Mouse (Mus musculus) frontal cortex, adult 2 months (tissue): ENCODE results near the gene Tln1. TPM values are rescaled to one million over a fixed set of nuclear protein-coding genes. Genes with fewer than 3 reads are reported as not detected.

Source experiments
- DNase-seq, 2 experiments: peaks; one replicate each; pipeline ENCODE4 v3.0.0; 2022; ENCODE audit warnings: low spot score in 1 of 2; ENCODE audit errors: extremely low spot score in 1 of 2
- polyA plus RNA-seq: library from polyadenylated mRNA; depleted of rRNA; stranded (reverse); fragments of >200 nt; gene quantifications from 2 replicates; pipeline ENCODE4 v1.2.3, GENCODE M21; 2012

Tln1 gene
- polyA plus RNA-seq, 1 experiment = 42.4 TPM

- DNase-seq = no peak
These were observed 16.8 kb upstream of the Tln1 start for GRCm38 (mm10) chr4:43579256-43579655.

GRCm38 (mm10) chr4:43578376-43579204, 16.1 kb upstream of the Tln1 start, which contains the start of the genes Rgp1 and Gba2:
TSS of gene Rgp1 (plus strand) at chr4:43578715.
TSS of gene Gba2 (minus strand) at chr4:43578873.
- peak; percentile 60 to 85 for DNase-seq

DNA sequence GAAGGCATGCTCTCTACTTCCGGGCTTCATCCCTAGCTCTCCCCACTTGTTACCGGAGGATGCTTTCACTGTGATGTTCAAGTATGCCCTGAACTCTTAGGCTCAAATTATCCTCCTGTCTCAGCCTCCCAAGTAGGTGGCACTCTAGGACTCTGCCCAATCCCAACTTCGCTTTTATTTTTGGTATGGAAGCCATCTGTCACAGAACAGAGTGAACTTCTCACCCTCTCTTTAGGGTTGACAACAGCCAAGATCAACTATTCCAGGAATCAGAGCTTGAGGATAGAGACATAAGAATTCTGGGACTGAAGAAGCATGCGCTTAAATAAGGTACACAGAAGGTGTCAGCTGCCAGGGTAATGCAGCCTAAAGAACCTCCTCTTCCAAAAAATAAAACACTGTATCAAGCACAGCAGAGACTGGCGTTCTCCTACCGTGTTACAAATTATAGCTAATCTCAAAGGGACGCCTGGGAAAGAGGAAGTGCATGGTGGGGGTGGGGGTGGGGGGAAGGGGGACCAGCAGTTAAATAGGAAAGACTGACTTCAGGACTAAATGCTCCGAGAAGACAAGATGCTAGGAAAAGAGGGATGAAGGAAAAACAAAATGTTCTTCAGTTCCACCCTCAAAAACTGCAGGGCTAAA, 14.9 kb upstream of the Tln1 start:
- peak in 1 of 2 experiments; percentile 47 for DNase-seq

- no peak for DNase-seq
These were observed 12.9 kb upstream of the Tln1 start for GRCm38 (mm10) chr4:43575356-43575755.

- no peak for DNase-seq
These were observed 11.1 kb upstream of the Tln1 start for GRCm38 (mm10) chr4:43573561-43573960.

GRCm38 (mm10) chr4:43571395-43572045, 9.0 kb upstream of the Tln1 start:
- no peak for DNase-seq

DNA sequence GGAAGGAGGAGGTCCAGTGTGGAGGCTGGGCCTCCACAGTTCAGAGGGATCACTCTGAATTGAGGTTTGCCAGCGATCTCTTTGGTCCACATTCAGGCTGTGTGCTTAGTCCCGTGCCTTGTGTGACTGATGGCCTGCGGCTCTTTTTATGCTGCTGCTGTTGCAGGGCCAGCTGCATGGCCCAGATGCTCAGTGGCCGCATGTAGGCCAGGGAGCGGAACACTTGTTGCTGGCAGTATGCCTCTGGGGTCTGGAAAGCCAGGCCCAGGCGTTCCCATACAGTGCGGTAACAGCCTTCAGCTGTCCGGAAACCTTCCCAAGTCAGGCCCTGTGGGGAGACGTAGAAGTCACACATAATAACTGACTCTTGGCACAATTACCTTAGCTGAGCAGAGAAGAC, 4.6 kb upstream of the Tln1 start:
- DNase-seq = no peak

- DNase-seq = no peak
These were observed 1.7 kb upstream of the Tln1 start for GRCm38 (mm10) chr4:43564231-43564630.

- DNase-seq = no peak
These were observed 1.0 kb upstream of the Tln1 start for GRCm38 (mm10) chr4:43563601-43563875.

DNA sequence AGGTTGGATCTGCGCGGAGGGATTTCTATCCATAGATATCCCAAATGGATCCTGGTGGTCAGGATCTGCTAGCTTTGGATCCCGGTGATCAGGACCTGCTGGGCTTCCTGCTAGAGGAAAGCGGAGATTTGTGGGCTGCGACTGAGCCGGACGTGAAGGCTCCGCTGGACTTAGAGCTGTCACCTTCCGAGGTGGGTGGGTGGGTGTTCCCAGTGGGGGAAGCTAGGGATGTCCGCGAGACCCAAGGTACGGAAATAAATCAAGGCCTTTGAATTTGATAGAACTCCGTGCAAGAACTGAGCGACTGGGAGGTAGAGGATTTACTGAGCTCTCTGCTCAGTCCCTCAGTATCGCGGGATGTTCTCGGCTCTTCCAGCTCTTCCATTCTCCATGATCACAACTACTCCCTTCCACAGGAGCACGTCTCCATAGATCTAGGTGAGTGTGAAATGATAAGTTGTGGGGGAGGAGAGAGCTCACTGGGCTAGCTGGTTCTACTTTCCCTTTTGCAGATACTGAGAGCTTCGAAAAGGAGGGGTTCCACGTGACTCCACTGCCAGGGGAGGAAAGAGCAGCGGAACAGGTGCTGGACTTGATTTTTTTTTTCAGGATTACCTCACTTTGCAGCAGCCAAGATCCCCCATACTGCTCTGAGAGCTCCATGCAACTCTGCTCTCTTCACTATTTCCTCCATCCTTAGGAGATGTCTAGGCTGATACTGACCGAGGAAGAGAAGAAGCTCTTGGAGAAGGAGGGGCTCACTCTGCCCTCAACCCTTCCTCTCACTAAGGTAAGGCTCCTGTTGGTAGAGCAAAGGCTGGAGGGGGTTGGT, 494 bp upstream of the Tln1 start:
- DNase-seq = no peak

DNA sequence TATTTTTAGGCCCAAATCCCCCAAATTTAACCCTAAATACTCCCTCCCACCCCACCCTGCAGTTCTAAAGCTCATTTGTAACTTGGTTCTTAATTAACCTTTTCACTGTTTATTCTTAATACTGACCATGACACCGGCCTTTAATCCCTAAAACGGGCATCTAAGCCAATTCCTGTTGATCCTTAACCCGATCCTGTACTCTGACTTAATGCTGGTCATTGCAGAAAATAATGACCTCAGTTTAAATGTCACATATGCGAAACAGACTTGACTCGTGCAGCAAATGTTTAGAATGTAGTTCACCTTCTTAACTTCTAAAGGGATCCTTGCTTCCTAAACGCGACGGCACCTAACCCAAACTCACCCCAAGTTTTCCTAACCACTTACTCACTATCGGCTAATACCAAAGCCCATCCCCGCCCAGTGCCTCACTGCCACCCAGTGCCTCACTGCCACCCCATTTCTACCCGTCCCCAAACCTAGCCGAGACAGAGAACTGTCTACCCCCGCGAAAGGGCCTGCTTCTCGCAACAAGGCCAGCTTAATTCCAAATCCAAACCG, 975 bp downstream of the Tln1 start:
- DNase-seq = peak in 1 of 2 experiments; percentile 39

DNA sequence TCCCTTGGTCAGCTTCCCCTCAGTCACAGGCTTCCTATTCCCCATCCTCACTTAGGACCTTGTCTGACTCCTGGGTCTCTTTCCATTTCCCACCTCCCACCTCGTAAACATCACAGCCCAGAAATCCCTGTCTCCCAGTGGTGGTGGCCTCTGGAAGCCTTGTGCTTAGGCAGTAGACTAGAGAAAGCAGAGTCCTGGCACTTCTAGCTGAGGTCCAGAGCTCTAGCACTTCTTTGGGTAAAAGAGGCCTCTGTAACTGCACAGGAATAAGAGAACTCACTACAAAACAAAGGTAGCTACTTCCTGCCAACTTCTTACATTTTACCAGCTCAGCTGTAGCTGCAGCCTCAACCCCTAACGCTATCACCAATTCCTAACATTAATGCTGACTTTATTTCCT, 1.5 kb downstream of the Tln1 start:
- no peak for DNase-seq

- DNase-seq = no peak
These were observed 2.3 kb downstream of the Tln1 start for GRCm38 (mm10) chr4:43560243-43560611.

GRCm38 (mm10) chr4:43559519-43560242, 2.8 kb downstream of the Tln1 start:
- DNase-seq = no peak

DNA sequence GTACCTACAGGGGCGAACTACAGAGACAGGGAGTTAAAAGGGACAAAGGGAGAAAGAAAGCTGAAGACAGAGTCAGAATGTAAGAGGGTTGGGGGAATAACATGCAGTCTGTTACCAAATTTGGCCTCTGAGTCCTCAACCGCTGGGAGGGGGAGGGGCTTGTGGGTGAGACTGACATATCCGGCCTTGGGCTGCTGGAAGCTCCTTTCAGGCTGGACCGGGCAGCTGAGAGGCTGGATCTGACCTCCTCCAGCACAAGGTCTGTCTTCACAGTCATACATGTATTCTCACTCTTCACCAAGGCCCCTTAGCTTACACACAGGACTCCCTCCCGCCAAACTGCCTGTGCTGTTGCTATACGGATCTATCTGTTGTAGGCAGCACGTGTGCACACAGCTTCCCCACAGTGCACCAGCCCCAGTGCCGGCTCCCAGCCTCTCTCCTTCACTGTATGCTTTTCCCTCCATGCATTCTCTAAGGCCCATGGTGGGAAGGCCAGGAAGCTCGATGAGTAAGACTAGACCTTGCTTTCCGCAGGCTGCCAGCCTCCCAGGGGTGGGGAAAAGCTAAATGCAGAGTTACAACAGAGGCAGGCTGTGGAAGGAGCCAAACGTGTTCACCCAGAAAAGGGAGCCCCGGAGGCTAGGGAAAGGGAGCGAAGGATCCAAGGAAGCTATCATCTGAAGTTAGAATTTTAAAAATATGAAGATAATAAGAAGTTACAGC, 3.7 kb downstream of the Tln1 start:
- peak in 1 of 2 experiments; percentile 34 for DNase-seq

- no peak for DNase-seq
These were observed 4.4 kb downstream of the Tln1 start for GRCm38 (mm10) chr4:43558028-43558630.

DNA sequence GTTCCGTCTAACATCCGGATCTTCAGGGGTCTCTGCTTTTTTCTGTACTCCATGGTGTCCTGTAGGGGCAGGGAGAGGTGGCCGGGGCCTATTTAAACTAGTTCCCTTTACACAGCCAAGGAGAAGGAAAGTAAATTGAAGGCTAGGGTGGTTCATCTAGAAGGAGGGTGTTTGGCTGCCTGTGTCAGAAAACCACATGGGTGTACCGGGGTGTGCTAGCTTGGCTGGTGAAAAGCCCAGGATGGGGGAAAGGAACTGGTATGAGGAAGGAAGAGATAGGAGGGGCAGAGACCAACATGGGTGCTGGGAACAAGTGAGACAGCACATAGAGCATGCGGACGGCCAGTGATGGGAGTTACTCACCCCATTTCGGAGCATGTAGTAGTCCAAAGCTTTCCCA, 6.6 kb downstream of the Tln1 start:
- DNase-seq = no peak

GRCm38 (mm10) chr4:43553891-43554290, 8.6 kb downstream of the Tln1 start:
- DNase-seq = no peak

GRCm38 (mm10) chr4:43552437-43552836, 10.1 kb downstream of the Tln1 start:
- DNase-seq = peak; percentile 80 to 84
